Mouse (Mus musculus) liver, postnatal 0 days (tissue): ENCODE data around the gene Vwa2.

Source experiments
- CTCF ChIP-seq: sonication (generic); IDR thresholded peaks from 2 replicates; pipeline ENCODE4 v1.5.1; 2016; ENCODE audit warnings: antibody characterized with exemption, low read depth
- EP300 ChIP-seq: IDR thresholded peaks from 2 replicates; pipeline ENCODE4 v1.6.1; 2016; ENCODE audit warnings: antibody characterized with exemption, low read depth, mild to moderate bottlenecking

GRCm38 (mm10) chr19:56919628-56920027, 45.6 kb downstream of the Vwa2 start:
- TF ChIP-seq CTCF (peak; percentile 92), EP300 (no peak)
